Mouse (Mus musculus) heart, embryonic 14.5 days (tissue): ENCODE measurements around the gene Srp68. TPM values are rescaled to one million over a fixed set of nuclear protein-coding genes. Genes with fewer than 3 reads are reported as not detected.
A peak's percentile ranks its signal among the peaks of the same experiment; 100 is the strongest.

ENCODE experiments used
- ATAC-seq: fragments of 200-750 bp; cut with Nextera tagmentation; 2 replicates; pipeline ENCODE4 v1.8.0; 2017; ENCODE audit warnings: low read depth, moderate TSS enrichment; ENCODE audit not compliant: insufficient number of reproducible peaks, insufficient read depth, low FRiP score
- H3K27ac ChIP-seq, 2 experiments: fragments of 200-500 bp in 1 of 2; fragments of 300-500 bp in 1 of 2; sonication (generic) in 1 of 2; replicated peaks in 1 of 2; 2 replicates each; pipeline ENCODE4 v1.5.1; 2012 to 2014; ENCODE audit warnings: low read depth in 2 of 2, low read length in 2 of 2, control low read depth in 1 of 2, mild to moderate bottlenecking in 1 of 2, mixed read lengths in 1 of 2; ENCODE audit not compliant: control insufficient read depth in 1 of 2, insufficient read depth in 1 of 2
- H3K27me3 ChIP-seq: fragments of 300-500 bp; sonication (generic); 2 replicates; pipeline ENCODE4 v1.6.1; 2014; ENCODE audit warnings: mild to moderate bottlenecking, low read length, control low read depth; ENCODE audit not compliant: control insufficient read depth, insufficient read depth
- H3K36me3 ChIP-seq: fragments of 300-500 bp; sonication (generic); 2 replicates; pipeline ENCODE4 v1.6.1; 2014; ENCODE audit warnings: mild to moderate bottlenecking, control low read depth, low read length, mixed read lengths; ENCODE audit not compliant: control insufficient read depth, insufficient read depth
- H3K4me1 ChIP-seq, 2 experiments: fragments of 200-500 bp in 1 of 2; fragments of 300-500 bp in 1 of 2; sonication (generic) in 1 of 2; 2 replicates each; pipeline ENCODE4 v1.6.1; 2012 to 2014; ENCODE audit warnings: low read length in 2 of 2, control low read depth in 1 of 2, mixed read lengths in 1 of 2; ENCODE audit not compliant: control insufficient read depth in 2 of 2, insufficient read depth in 2 of 2
- H3K4me2 ChIP-seq: fragments of 300-500 bp; sonication (generic); 2 replicates; pipeline ENCODE4 v1.6.1; 2014; ENCODE audit warnings: mild to moderate bottlenecking, low read length
- H3K4me3 ChIP-seq, 2 experiments: fragments of 200-500 bp in 1 of 2; fragments of 300-500 bp in 1 of 2; sonication (generic) in 1 of 2; 2 replicates each; pipeline ENCODE4 v1.5.1; 2012 to 2014; ENCODE audit warnings: low read length in 2 of 2, mild to moderate bottlenecking in 2 of 2, control low read depth in 1 of 2, low read depth in 1 of 2, moderate library complexity in 1 of 2; ENCODE audit not compliant: control insufficient read depth in 1 of 2, insufficient read depth in 1 of 2
- H3K9ac ChIP-seq: fragments of 300-500 bp; sonication (generic); 2 replicates; pipeline ENCODE4 v1.6.1; 2014; ENCODE audit warnings: mild to moderate bottlenecking, low read length
- H3K9me3 ChIP-seq: fragments of 300-500 bp; sonication (generic); 2 replicates; pipeline ENCODE4 v1.6.1; 2016; ENCODE audit warnings: low read length, control low read depth; ENCODE audit not compliant: control insufficient read depth
- WGBS: fragments of 180-500 bp; shearing (Covaris S2); extraction: QIAGEN DNeasy Blood & Tissue Kit; methylation state at CpG from one replicate; pipeline ENCODE4 v1.1.7; 2014; 5-methylcytosine and 5-hydroxymethylcytosine counted together
- polyA plus RNA-seq: library from polyadenylated mRNA; unstranded; fragments of >200 nt; fragmentation: Nextera tagmentation; extraction: Ambion mirVana; gene quantifications from 2 replicates; pipeline ENCODE4 v1.2.1, GENCODE M21; 2014

Gene Srp68
- polyA plus RNA-seq, 1 experiment from 2014 or later, result 55.5 TPM

DNA sequence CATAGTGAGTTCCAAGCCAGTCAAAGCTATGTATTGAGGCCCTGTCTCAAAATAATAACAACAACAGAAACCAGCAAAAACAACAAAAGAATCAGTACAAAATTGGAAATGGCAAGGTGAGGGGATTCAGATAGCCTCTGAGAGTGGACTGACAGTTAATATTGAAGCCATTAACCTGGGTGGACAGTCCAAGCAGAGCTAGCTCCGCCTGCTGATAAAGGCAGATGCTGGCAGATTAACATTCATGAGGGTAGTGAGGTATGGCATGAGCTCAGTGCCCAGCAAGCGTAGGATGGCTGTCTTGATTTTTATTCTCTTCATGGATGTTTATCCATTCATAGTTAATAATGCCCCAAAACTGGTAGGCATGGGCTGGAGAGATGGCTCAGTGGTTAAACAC, 72.9 kb downstream of the Srp68 start:
- no peak overlapping the region for H3K27ac ChIP-seq
- peaks cover 3 to 9% of the 10 kb centered on the region in 2 experiments; a peak in 2 of 4 replicates for H3K4me1 ChIP-seq
- no peak overlapping the region for H3K9ac ChIP-seq
- no peaks in the 10 kb centered on the region for H3K27me3 ChIP-seq
- no peaks in the 10 kb centered on the region for H3K9me3 ChIP-seq
- no peak overlapping the region for H3K4me3 ChIP-seq
- no peak for ATAC-seq
- H3K36me3 ChIP-seq, result peaks cover 24% of the 10 kb centered on the region
- WGBS, result 87% methylated on average over 2 of the region's 2 CpGs
- no peak overlapping the region for H3K4me2 ChIP-seq

DNA sequence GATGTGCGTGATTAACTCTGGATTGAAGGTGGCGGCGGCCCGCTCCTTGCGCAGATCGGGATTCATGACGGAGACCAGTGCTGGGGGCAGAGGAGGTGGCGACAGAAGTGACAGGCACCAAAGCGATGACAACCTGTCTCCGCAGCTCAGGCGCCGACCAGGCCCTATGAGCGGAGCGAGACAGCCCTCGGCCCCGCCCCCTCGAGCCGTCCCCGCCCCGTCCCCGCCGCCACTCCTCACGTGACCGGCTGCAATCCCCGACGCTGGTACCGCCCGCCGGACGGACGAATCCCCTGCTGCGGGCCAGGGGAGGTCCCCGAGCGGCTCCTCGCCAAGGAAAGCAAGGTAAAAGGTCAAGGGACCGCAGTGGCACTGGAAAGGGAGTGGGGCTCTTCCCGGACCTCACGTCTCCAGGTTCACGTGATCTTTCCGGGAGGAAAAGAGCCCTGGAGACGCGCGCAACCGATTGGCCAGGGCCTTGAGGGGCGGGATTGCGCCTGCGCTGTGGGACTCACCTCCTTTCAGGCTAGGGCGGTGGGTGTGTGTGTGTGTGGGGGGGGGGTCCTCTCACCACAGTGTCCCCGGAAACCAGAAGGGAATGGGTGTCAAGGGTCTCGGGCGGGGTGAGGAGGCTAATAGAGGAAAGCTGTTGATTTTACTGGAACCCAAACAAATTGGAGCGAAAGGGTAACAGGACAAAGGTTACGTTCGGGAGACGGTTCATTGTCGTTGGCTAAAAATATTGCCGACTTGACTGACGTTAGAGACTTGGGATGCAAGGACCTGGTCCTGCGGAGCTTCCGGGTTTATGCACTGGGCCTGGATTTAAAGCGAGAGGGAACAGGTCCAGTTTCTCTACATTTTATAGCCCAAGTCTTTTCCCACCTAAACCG, 75.1 kb downstream of the Srp68 start, which contains the start of the genes Ten1 and Acox1:
TSS of gene Ten1 (plus strand) at position 217 of the 893 bp plus-strand sequence.
TSS of gene Acox1 (minus strand) at position 407 of the 893 bp plus-strand sequence.
- 1% methylated on average over 61 of the region's 62 CpGs for WGBS

DNA sequence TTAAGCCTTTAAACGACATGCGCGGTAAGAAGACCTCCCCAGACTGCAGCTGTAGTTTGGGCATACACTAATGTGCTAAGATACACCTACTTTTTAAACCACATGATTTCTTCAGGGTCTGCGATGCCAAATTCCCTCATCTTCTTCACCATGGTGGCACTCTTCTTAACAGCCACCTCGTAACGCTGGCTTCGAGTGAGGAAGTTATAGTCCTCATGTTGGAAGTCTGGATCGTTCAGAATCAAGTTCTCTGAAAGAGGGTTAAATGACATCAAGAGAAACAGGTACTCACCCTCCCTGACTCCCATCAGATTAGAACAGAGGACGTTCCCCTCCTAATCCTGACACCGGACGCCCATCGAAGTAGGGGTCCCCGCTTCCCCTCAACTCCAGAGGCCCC, 75.9 kb downstream of the Srp68 start:
- peak overlapping the region; percentile 78 to 98 for H3K27ac ChIP-seq
- peaks cover 17% of the 10 kb centered on the region for H3K36me3 ChIP-seq
- no peaks in the 10 kb centered on the region for H3K27me3 ChIP-seq
- no peak for ATAC-seq
- peaks cover 4 to 9% of the 10 kb centered on the region in 2 experiments; a peak in 3 of 4 replicates for H3K4me1 ChIP-seq
- H3K4me2 ChIP-seq, result peak overlapping the region; percentile 82
- no peaks in the 10 kb centered on the region for H3K9me3 ChIP-seq
- peak overlapping the region; percentile 87 for H3K9ac ChIP-seq
- peak overlapping the region; percentile 71 to 79 for H3K4me3 ChIP-seq
- WGBS, result 19% methylated on average over 13 of the region's 13 CpGs

More for the DNA sequence above, 75.1 kb downstream of the Srp68 start, which contains the start of the genes Ten1 and Acox1:
- H3K27ac ChIP-seq, result peak within 1 kb of the TSS; percentile 95 to 98
- H3K27me3 ChIP-seq, result no peaks in the 10 kb centered on the region
- H3K4me1 ChIP-seq, result peaks cover 4 to 9% of the 10 kb centered on the region in 2 experiments; a peak in 3 of 4 replicates
- H3K4me2 ChIP-seq, result peak within 1 kb of the TSS; percentile 82
- H3K36me3 ChIP-seq, result peaks cover 19% of the 10 kb centered on the region
- peak; percentile 97 for ATAC-seq
- H3K9me3 ChIP-seq, result no peaks in the 10 kb centered on the region
- peak within 1 kb of the TSS; percentile 71 to 79 for H3K4me3 ChIP-seq
- peak within 1 kb of the TSS; percentile 87 for H3K9ac ChIP-seq

GRCm38 (mm10) chr11:116197584-116197906, 76.5 kb downstream of the Srp68 start:
- H3K4me1 ChIP-seq, result peaks cover 4 to 9% of the 10 kb centered on the region in 2 experiments; a peak in 3 of 4 replicates
- H3K27ac ChIP-seq, result no peak overlapping the region
- H3K36me3 ChIP-seq, result peaks cover 18% of the 10 kb centered on the region
- ATAC-seq, result no peak
- peak overlapping the region; percentile 82 for H3K4me2 ChIP-seq
- H3K4me3 ChIP-seq, result peak overlapping the region in 1 of 2 experiments; percentile 71; a peak in 2 of 4 replicates
- H3K9me3 ChIP-seq, result no peaks in the 10 kb centered on the region
- no peaks in the 10 kb centered on the region for H3K27me3 ChIP-seq
- 92% methylated on average over 6 of the region's 6 CpGs for WGBS
- H3K9ac ChIP-seq, result no peak overlapping the region; the same call in 1 of the 2 replicates

- no peaks in the 10 kb centered on the region for H3K27me3 ChIP-seq
- peak overlapping the region; percentile 82; the same call in 1 of the 2 replicates for H3K4me2 ChIP-seq
- no peak overlapping the region for H3K27ac ChIP-seq
- 94% methylated on average over 18 of the region's 18 CpGs for WGBS
- H3K4me1 ChIP-seq, result peaks cover 4 to 9% of the 10 kb centered on the region in 2 experiments; a peak in 3 of 4 replicates
- peak overlapping the region in 1 of 2 experiments; percentile 71; a peak in 1 of 4 replicates for H3K4me3 ChIP-seq
- H3K9me3 ChIP-seq, result no peaks in the 10 kb centered on the region
- no peak overlapping the region for H3K9ac ChIP-seq
- H3K36me3 ChIP-seq, result peaks cover 19% of the 10 kb centered on the region
- ATAC-seq, result no peak
These were observed 77.0 kb downstream of the Srp68 start for GRCm38 (mm10) chr11:116196866-116197583.

- no peak overlapping the region for H3K4me3 ChIP-seq
- H3K27me3 ChIP-seq, result no peaks in the 10 kb centered on the region
- H3K36me3 ChIP-seq, result peaks cover 23% of the 10 kb centered on the region
- H3K27ac ChIP-seq, result no peak overlapping the region
- no peak for ATAC-seq
- H3K4me2 ChIP-seq, result no peak overlapping the region
- no peaks in the 10 kb centered on the region for H3K9me3 ChIP-seq
- H3K9ac ChIP-seq, result no peak overlapping the region
- WGBS, result 83% methylated on average over 3 of the region's 3 CpGs
- peaks cover 4 to 9% of the 10 kb centered on the region in 2 experiments; a peak in 3 of 4 replicates for H3K4me1 ChIP-seq
These were observed 77.7 kb downstream of the Srp68 start for GRCm38 (mm10) chr11:116196336-116196735.

GRCm38 (mm10) chr11:116195252-116195651, 78.8 kb downstream of the Srp68 start:
- Histone ChIP-seq H3K36me3 (peaks cover 34% of the 10 kb centered on the region), H3K27me3 (no peaks in the 10 kb centered on the region), H3K4me1 (peaks cover 4 to 9% of the 10 kb centered on the region in 2 experiments; a peak in 3 of 4 replicates), H3K9me3 (no peaks in the 10 kb centered on the region), H3K4me2 (no peak overlapping the region), H3K9ac (no peak overlapping the region), H3K4me3 (no peak overlapping the region), H3K27ac (peak overlapping the region in 1 of 2 experiments; percentile 54; a peak in 1 of 4 replicates)
- 68% methylated on average over 5 of the region's 5 CpGs for whole genome bisulfite sequencing
- no peak for ATAC-seq
